ENCODE assay signal across 8 mouse cellular contexts in the genomic region with DNA sequence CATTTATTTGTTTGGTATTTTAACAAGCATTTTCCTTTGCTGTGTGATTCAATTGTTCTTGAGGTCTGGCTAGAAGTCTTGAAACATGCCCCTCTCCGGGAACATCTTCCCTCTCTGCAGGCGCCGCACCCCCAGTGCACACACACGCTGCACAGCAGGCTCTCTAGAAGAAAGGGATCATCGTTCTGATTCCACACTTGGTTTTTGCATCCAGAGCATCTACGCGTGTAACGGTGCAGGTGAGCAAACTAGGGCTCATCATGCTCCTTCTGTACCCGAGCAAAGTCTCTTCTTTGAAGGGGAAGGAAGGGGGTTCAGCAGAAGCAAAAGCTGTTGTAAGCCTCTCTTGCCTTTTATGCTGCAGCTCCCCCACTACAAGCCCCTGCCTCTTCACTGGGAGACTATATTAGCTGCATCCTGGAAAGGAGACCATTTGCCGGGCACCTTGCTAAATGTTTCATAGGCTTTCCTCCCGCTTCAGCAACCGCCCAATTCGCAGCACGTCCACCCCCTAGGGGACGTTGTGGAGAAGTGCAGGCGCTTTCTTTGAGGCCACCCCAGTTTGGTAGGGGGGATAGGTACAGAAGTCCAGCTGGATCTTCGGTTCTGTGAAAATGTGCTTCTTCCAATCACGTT. TPM values are rescaled to one million over a fixed set of nuclear protein-coding genes. Genes with fewer than 3 reads are reported as not detected.
DNase-seq lines count a peak whose midpoint lies in the region; ATAC-seq lines count a peak whose summit lies in the region.

TSS of gene Tmem163 (minus strand) at position 51 of the 636 bp plus-strand sequence.

- DNase-seq in ovary, postnatal 36 days (ENCODE audit: low spot score), result peak; percentile 13
- no peak for DNase-seq in ovary, adult 18-20 months (ENCODE audit: low spot score)
- DNase-seq in adrenal gland, postnatal 14 days, result peak; percentile 66
- peak; percentile 80 for DNase-seq in induced T-regulatory cell, adult 2 months (ENCODE audit: low read depth)
- no peak for DNase-seq in liver, embryonic 13.5 days
- peak; percentile 79 for DNase-seq in neural tube, embryonic 11.5 days (ENCODE audit: low spot score)

- peaks cover 53% of the 10 kb centered on the region for H3K27me3 ChIP-seq in embryonic facial prominence, embryonic 15.5 days
- peaks cover 57% of the 10 kb centered on the region for H3K27me3 ChIP-seq in liver, embryonic 13.5 days
- peaks cover 50% of the 10 kb centered on the region for H3K27me3 ChIP-seq in neural tube, embryonic 11.5 days (ENCODE audit: control insufficient read depth, insufficient read depth, low read length)

- H3K36me3 ChIP-seq in embryonic facial prominence, embryonic 15.5 days, result no peaks in the 10 kb centered on the region
- H3K36me3 ChIP-seq in liver, embryonic 13.5 days, result no peaks in the 10 kb centered on the region
- no peaks in the 10 kb centered on the region for H3K36me3 ChIP-seq in neural tube, embryonic 11.5 days (ENCODE audit: control insufficient read depth, insufficient read depth, low read length)

- H3K4me3 ChIP-seq in embryonic facial prominence, embryonic 15.5 days (replicated peaks), result peak within 1 kb of the TSS; percentile 54; the same call in 1 of the 2 replicates
- H3K4me3 ChIP-seq in liver, embryonic 13.5 days (replicated peaks), result no peak within 1 kb of the TSS
- H3K4me3 ChIP-seq in neural tube, embryonic 11.5 days (ENCODE audit: low read depth, low read length), result peak within 1 kb of the TSS; percentile 49; the same call in 1 of the 2 replicates

- peak within 1 kb of the TSS; percentile 99 for H3K4me2 ChIP-seq in embryonic facial prominence, embryonic 15.5 days (replicated peaks)
- peak within 1 kb of the TSS; percentile 75; the same call in 1 of the 2 replicates for H3K4me2 ChIP-seq in liver, embryonic 13.5 days
- H3K4me2 ChIP-seq in neural tube, embryonic 11.5 days (ENCODE audit: low read depth), result peak within 1 kb of the TSS; percentile 80

- H3K27ac ChIP-seq in embryonic facial prominence, embryonic 15.5 days (replicated peaks), result no peak within 1 kb of the TSS
- no peak within 1 kb of the TSS for H3K27ac ChIP-seq in liver, embryonic 13.5 days
- peak within 1 kb of the TSS; percentile 29; the same call in 1 of the 2 replicates for H3K27ac ChIP-seq in neural tube, embryonic 11.5 days (ENCODE audit: low read depth, low read length)

- 15% methylated on average over 18 of the region's 18 CpGs for WGBS in embryonic facial prominence, embryonic 15.5 days
- 21% methylated on average over 18 of the region's 18 CpGs for WGBS in liver, embryonic 13.5 days (ENCODE audit: insufficient replicate concordance)
- 17% methylated on average over 18 of the region's 18 CpGs for WGBS in neural tube, embryonic 11.5 days

- no peaks in the 10 kb centered on the region for H3K9me3 ChIP-seq in embryonic facial prominence, embryonic 15.5 days (replicated peaks)
- no peaks in the 10 kb centered on the region for H3K9me3 ChIP-seq in liver, embryonic 13.5 days (replicated peaks)
- no peaks in the 10 kb centered on the region for H3K9me3 ChIP-seq in neural tube, embryonic 11.5 days (ENCODE audit: control insufficient read depth, low read length)

- peaks cover 26% of the 10 kb centered on the region for H3K4me1 ChIP-seq in embryonic facial prominence, embryonic 15.5 days
- H3K4me1 ChIP-seq in liver, embryonic 13.5 days (replicated peaks), result peaks cover 16% of the 10 kb centered on the region
- peaks cover 13% of the 10 kb centered on the region for H3K4me1 ChIP-seq in neural tube, embryonic 11.5 days (ENCODE audit: control insufficient read depth, insufficient read depth, low read length)

- no peak within 1 kb of the TSS for H3K9ac ChIP-seq in embryonic facial prominence, embryonic 15.5 days
- no peak within 1 kb of the TSS for H3K9ac ChIP-seq in liver, embryonic 13.5 days
- no peak within 1 kb of the TSS for H3K9ac ChIP-seq in neural tube, embryonic 11.5 days (ENCODE audit: low read length)

- no peak for ATAC-seq in embryonic facial prominence, embryonic 15.5 days (ENCODE audit: insufficient number of reproducible peaks, low FRiP score, low TSS enrichment, low read depth)
- ATAC-seq in liver, embryonic 13.5 days (ENCODE audit: low read depth), result no peak
- peak; percentile 37; the same call in 1 of the 2 replicates for ATAC-seq in neural tube, embryonic 11.5 days (ENCODE audit: insufficient read depth, low FRiP score, low TSS enrichment)
- no peak for ATAC-seq in frontal cortex, adult (ENCODE audit: low TSS enrichment)

RNA-seq across cellular contexts. Expression of gene Tmem163, which starts in this region (rescaled TPM):
- total RNA-seq in adrenal gland, postnatal 14 days (2021), result 0.82 and 0.94 TPM in 2 replicates
- polyA plus RNA-seq in embryonic facial prominence, embryonic 15.5 days (2015; fragmentation: Nextera tagmentation; extraction: Ambion mirVana), result 2.0 and 3.6 TPM in 2 replicates
- 0.51 and 0.61 TPM in 2 replicates for polyA plus RNA-seq in liver, embryonic 13.5 days (2015; fragmentation: Nextera tagmentation; extraction: Ambion mirVana)
- polyA plus RNA-seq in neural tube, embryonic 11.5 days (2014; fragmentation: Nextera tagmentation; extraction: Ambion mirVana), result 27.1 and 32.0 TPM in 2 replicates

Comparison
In these comparisons a context has a peak if more than half of its experiments do, and no peak if none do; other contexts are left out.
1. DNase-seq: peak in ovary, postnatal 36 days (single experiment), induced T-regulatory cell, adult 2 months (single experiment) and neural tube, embryonic 11.5 days (single experiment); none in ovary, adult 18-20 months (single experiment) and liver, embryonic 13.5 days (single experiment).
2. Peak in DNase-seq in adrenal gland, postnatal 14 days; RNA of the gene not detected or under 1 TPM.
3. Peak in every context shown above with its lines, with median percentiles within 50 percentile points of each other: H3K4me2 ChIP-seq.